Mouse (Mus musculus): ENCODE results near the gene Gm28434. TPM values are rescaled to one million over a fixed set of nuclear protein-coding genes. Genes with fewer than 3 reads are reported as not detected.

Gene Gm28434
- not detected in 2 replicates for polyA plus RNA-seq (2015; fragmentation: Nextera tagmentation; extraction: Ambion mirVana)

- H3K4me1 ChIP-seq, result no peaks in the 10 kb centered on the region
- H3K27ac ChIP-seq, result no peak within 1 kb of the TSS
- 60% methylated on average over 2 of the region's 2 CpGs for WGBS
- no peak within 1 kb of the TSS for H3K4me2 ChIP-seq
- no peak for ATAC-seq (ENCODE audit: insufficient read depth, low FRiP score, low read depth)
- no peak within 1 kb of the TSS for H3K9ac ChIP-seq
- no peak within 1 kb of the TSS for H3K4me3 ChIP-seq (replicated peaks)
- H3K9me3 ChIP-seq, result no peaks in the 10 kb centered on the region
- H3K36me3 ChIP-seq, result no peaks in the 10 kb centered on the region
- H3K27me3 ChIP-seq (replicated peaks), result no peaks in the 10 kb centered on the region
These were observed at the start of gene Gm28434, which contains the start of gene 2310003L06Rik for GRCm38 (mm10) chr5:87969201-87969600. Gene Gm28434, plus strand, starts transcription at chr5:87969517. Gene 2310003L06Rik, plus strand, starts transcription at chr5:87969459.

DNA sequence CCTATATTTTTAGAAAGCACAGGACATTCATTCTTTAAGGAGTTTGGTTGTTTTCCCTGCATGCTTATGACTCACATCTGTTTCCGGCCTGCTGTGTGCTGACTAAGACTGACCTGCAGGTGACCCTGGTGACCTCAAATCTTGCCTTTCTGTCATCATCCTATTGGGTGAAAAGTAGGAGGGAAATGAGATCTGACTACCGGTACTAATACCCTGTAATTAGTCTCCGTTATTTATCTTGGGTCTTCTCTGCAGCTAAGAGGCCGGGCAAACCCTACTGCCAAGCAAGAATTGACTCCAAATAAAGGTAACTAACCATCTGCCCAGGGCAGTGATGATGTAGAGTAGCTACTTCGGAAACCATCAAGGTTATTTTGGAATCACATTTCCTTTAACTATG lies 43.9 kb upstream of the Gm28434 start, which contains the start of gene Csn3:
Gene Csn3, plus strand, starts transcription at position 208 of the 400 bp plus-strand sequence.
- ATAC-seq (ENCODE audit: insufficient read depth, low FRiP score, low read depth), result no peak
- WGBS, result 38% methylated on average over 5 of the region's 5 CpGs
- Histone ChIP-seq H3K27me3 (replicated peaks) (no peaks in the 10 kb centered on the region), H3K4me3 (replicated peaks) (no peak within 1 kb of the TSS), H3K4me1 (no peaks in the 10 kb centered on the region), H3K36me3 (no peaks in the 10 kb centered on the region), H3K9ac (no peak within 1 kb of the TSS), H3K4me2 (no peak within 1 kb of the TSS), H3K9me3 (no peaks in the 10 kb centered on the region), H3K27ac (no peak within 1 kb of the TSS)

DNA sequence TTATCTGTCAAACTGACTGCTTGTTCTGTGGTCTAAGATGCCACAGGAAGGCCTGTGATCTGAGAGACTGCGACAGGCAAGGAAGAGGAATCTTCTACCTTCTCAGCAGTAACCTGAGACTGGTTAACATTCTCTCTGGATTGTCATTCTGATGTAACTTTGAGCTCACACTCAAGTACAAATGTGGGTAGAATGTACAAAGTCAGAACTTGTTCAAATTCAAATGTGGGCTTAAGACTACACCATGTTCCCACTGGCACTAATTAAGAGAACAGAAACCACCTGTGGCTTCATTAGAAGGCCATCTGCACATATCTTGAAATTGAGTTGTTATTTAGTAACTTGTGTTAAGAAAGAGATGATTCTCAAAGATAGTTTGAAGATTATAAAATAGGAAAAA lies 37.7 kb upstream of the Gm28434 start:
- Histone ChIP-seq H3K27ac (no peak overlapping the region), H3K4me1 (no peaks in the 10 kb centered on the region), H3K36me3 (no peaks in the 10 kb centered on the region), H3K4me2 (no peak overlapping the region), H3K9me3 (no peaks in the 10 kb centered on the region), H3K27me3 (replicated peaks) (no peaks in the 10 kb centered on the region), H3K9ac (no peak overlapping the region), H3K4me3 (replicated peaks) (no peak overlapping the region)
- ATAC-seq (ENCODE audit: insufficient read depth, low FRiP score, low read depth), result no peak
- 50% methylated on average over 1 of the region's 1 CpGs for WGBS

DNA sequence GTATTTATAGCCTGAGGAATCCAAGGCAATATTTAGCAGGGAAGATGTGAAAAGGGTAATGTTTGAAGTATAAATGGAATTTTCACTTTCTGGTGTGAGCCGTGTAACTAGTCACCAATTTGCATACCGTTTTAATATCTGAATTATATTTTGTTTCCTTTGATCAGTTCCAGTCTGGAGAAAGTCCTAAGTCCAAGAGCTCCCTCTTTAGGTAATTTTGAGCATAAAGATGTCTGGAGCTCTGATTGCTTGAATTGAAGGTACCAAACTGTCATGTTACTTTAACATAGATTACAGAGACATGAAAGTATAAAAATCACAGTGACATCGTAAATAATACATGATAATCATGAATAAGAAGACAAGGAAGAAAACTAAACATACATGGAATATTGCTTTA lies 28.6 kb upstream of the Gm28434 start:
- Histone ChIP-seq H3K36me3 (no peaks in the 10 kb centered on the region), H3K27ac (no peak overlapping the region), H3K9me3 (no peaks in the 10 kb centered on the region), H3K4me1 (no peaks in the 10 kb centered on the region), H3K9ac (no peak overlapping the region), H3K27me3 (replicated peaks) (no peaks in the 10 kb centered on the region), H3K4me2 (no peak overlapping the region), H3K4me3 (replicated peaks) (no peak overlapping the region)
- ATAC-seq (ENCODE audit: insufficient read depth, low FRiP score, low read depth), result no peak
- WGBS, result 43% methylated on average over 3 of the region's 3 CpGs

GRCm38 (mm10) chr5:87942515-87942914 lies 26.8 kb upstream of the Gm28434 start:
- ATAC-seq (ENCODE audit: insufficient read depth, low FRiP score, low read depth), result no peak
- H3K27ac ChIP-seq, result no peak overlapping the region
- no peak overlapping the region for H3K4me3 ChIP-seq (replicated peaks)
- H3K4me2 ChIP-seq, result no peak overlapping the region
- no peaks in the 10 kb centered on the region for H3K9me3 ChIP-seq
- H3K27me3 ChIP-seq (replicated peaks), result no peaks in the 10 kb centered on the region
- no peak overlapping the region for H3K9ac ChIP-seq
- H3K36me3 ChIP-seq, result no peaks in the 10 kb centered on the region
- no peaks in the 10 kb centered on the region for H3K4me1 ChIP-seq

DNA sequence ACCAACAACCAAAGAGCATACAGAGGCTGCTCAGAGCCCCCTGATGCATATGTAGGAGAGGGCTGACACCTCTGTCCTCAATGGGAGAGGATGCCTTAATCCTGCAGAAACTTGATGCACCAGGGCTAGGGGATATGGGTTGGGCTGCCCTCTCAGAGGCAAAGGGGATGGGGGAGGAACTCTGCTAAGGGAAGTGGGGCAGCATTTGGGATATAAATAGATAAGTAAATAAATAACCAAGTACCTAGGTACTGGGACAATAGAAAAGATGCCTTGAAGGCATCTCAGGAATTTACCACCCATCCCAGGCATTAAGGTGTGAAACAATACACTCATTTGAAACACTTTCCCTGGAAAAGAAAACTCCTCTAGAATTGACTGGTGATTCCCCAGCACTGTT lies 17.5 kb upstream of the Gm28434 start:
- no peaks in the 10 kb centered on the region for H3K9me3 ChIP-seq
- no peaks in the 10 kb centered on the region for H3K27me3 ChIP-seq (replicated peaks)
- no peaks in the 10 kb centered on the region for H3K4me1 ChIP-seq
- no peak overlapping the region for H3K27ac ChIP-seq
- no peak overlapping the region for H3K9ac ChIP-seq
- H3K4me2 ChIP-seq, result no peak overlapping the region
- ATAC-seq (ENCODE audit: insufficient read depth, low FRiP score, low read depth), result no peak
- no peaks in the 10 kb centered on the region for H3K36me3 ChIP-seq
- H3K4me3 ChIP-seq (replicated peaks), result no peak overlapping the region

GRCm38 (mm10) chr5:87979139-87979538 lies 9.8 kb downstream of the Gm28434 start, which contains the start of gene Cabs1:
Gene Cabs1, plus strand, starts transcription at chr5:87979439.
- no peak for ATAC-seq (ENCODE audit: insufficient read depth, low FRiP score, low read depth)
- no peaks in the 10 kb centered on the region for H3K36me3 ChIP-seq
- no peak within 1 kb of the TSS for H3K4me2 ChIP-seq
- H3K9me3 ChIP-seq, result no peaks in the 10 kb centered on the region
- no peaks in the 10 kb centered on the region for H3K27me3 ChIP-seq (replicated peaks)
- H3K4me1 ChIP-seq, result no peaks in the 10 kb centered on the region
- H3K27ac ChIP-seq, result no peak within 1 kb of the TSS
- WGBS, result 84% methylated on average over 3 of the region's 3 CpGs
- H3K4me3 ChIP-seq (replicated peaks), result no peak within 1 kb of the TSS
- H3K9ac ChIP-seq, result no peak within 1 kb of the TSS

DNA sequence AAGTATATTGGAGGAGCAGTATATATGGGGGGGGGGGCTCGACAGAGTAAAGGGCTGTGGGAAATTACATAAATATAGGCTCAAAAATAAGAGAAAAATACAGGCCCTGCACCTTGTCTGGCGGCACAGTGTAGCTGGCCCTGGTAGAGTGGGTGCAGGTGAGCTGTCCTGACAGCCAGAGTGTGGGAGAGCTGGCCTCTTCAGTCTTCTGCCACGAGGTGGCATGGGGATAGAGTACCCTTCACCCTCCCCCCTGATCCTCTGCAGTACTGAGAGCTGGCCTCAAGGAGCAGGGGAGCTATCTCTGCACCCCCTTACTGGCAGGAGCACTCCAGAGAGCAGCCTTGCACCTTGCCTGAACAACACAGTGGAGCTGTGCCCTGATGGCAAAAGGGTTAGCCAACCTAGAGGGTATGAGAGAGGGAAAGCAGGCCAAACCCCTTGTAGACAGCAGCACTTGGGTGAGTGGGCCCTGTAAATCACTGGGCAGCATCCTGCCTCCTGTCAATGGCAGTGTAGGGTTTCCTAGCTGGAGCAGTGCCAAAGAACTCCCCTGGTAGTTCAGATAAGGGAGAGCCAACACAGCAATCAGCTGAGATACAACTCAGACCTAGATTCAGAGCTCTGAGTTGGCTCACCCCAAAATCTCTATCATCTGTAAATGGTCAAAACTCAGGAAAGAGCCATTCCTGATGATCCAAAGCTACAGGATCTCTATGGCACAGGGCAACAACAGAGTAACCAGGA lies 13.3 kb downstream of the Gm28434 start:
- Histone ChIP-seq H3K36me3 (no peaks in the 10 kb centered on the region), H3K4me2 (no peak overlapping the region), H3K4me1 (no peaks in the 10 kb centered on the region), H3K27ac (no peak overlapping the region), H3K27me3 (replicated peaks) (no peaks in the 10 kb centered on the region), H3K9ac (no peak overlapping the region), H3K9me3 (no peaks in the 10 kb centered on the region), H3K4me3 (replicated peaks) (no peak overlapping the region)
- 56% methylated on average over 3 of the region's 3 CpGs for WGBS
- no peak for ATAC-seq (ENCODE audit: insufficient read depth, low FRiP score, low read depth)

- H3K4me3 ChIP-seq (replicated peaks), result no peak within 1 kb of the TSS
- no peak within 1 kb of the TSS for H3K4me2 ChIP-seq
- no peak within 1 kb of the TSS for H3K27ac ChIP-seq
- no peaks in the 10 kb centered on the region for H3K9me3 ChIP-seq
- H3K36me3 ChIP-seq, result no peaks in the 10 kb centered on the region
- H3K4me1 ChIP-seq, result no peaks in the 10 kb centered on the region
- H3K27me3 ChIP-seq (replicated peaks), result no peaks in the 10 kb centered on the region
- 86% methylated on average over 3 of the region's 3 CpGs for WGBS
- H3K9ac ChIP-seq, result no peak within 1 kb of the TSS
- ATAC-seq (ENCODE audit: insufficient read depth, low FRiP score, low read depth), result no peak
These were observed 32.9 kb downstream of the Gm28434 start, which contains the start of gene Smr3a for GRCm38 (mm10) chr5:88002249-88002648. Gene Smr3a, plus strand, starts transcription at chr5:88002549.

- ATAC-seq (ENCODE audit: insufficient read depth, low FRiP score, low read depth), result no peak
- H3K4me1 ChIP-seq, result no peaks in the 10 kb centered on the region
These were observed 35.9 kb downstream of the Gm28434 start for GRCm38 (mm10) chr5:88005241-88005640.

More at GRCm38 (mm10) chr5:88005241-88005640, 35.9 kb downstream of the Gm28434 start:
- no peak overlapping the region for H3K27ac ChIP-seq
- no peaks in the 10 kb centered on the region for H3K27me3 ChIP-seq (replicated peaks)
- no peak overlapping the region for H3K9ac ChIP-seq
- no peaks in the 10 kb centered on the region for H3K36me3 ChIP-seq
- H3K9me3 ChIP-seq, result no peaks in the 10 kb centered on the region
- H3K4me3 ChIP-seq (replicated peaks), result no peak overlapping the region
- no peak overlapping the region for H3K4me2 ChIP-seq
